Mouse (Mus musculus): ENCODE results near the gene Gtpbp2. TPM values are rescaled to one million over a fixed set of nuclear protein-coding genes. Genes with fewer than 3 reads are reported as not detected.

Gtpbp2 gene
- polyA plus RNA-seq, 1 experiment from 2014 or later, result 37.1 TPM

DNA sequence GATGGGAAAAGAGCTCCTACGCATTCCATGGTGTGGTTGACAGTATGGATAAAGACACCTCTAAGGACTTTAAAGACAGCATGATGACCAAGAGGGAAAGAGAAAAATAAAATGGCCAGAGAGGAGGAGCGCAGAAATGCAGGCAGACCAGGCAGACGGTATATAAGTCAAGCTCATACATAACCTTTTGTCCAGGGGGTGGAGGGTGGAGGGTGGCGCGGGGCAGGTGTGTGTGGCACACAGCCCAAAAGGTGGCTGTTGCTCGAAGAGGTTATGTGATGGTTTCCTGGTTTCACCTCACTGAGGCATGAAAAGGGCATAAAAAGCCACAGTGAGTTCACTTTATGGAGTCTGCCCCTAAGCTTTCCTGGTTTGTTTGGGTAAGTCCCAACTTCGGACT is 1.7 kb downstream of the Gtpbp2 start:
- 58% methylated on average over 7 of the region's 7 CpGs for WGBS (ENCODE audit: missing documents)
- H3K4me3 ChIP-seq (ENCODE audit: inconsistent target), result peak overlapping the region; percentile 98
- peak overlapping the region; percentile 80 for H3K27ac ChIP-seq
- peaks cover 33% of the 10 kb centered on the region for H3K36me3 ChIP-seq (ENCODE audit: inconsistent target)
- peaks cover 36% of the 10 kb centered on the region for H3K79me2 ChIP-seq (ENCODE audit: inconsistent target)

DNA sequence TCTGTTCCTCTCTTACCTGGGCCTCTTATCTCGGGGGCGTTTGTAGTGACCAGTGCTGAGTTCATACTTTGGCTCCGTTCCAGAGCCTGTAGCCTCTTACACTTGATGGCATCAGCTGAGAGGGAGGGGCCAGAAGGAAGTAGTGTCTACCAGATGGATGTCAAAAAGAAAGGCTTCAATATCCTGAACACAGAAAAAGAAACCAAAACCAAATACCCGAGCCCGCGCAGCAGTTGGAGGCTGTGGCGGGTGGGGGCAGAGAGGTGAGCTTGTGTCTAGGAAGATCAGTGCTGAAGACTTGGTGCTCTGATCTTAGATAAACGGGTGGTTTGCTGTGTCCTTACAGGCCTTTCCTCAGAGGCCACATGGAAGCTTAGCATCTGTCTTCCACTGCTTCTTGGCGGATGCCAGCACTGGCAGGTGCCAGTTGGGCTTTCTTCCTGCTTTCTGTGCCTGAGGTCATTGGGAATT is 2.2 kb downstream of the Gtpbp2 start:
- Histone ChIP-seq H3K27ac (peak overlapping the region; percentile 80), H3K36me3 (ENCODE audit: inconsistent target) (peaks cover 37% of the 10 kb centered on the region), H3K79me2 (ENCODE audit: inconsistent target) (peaks cover 36% of the 10 kb centered on the region), H3K4me3 (ENCODE audit: inconsistent target) (peak overlapping the region; percentile 98)
- 5% methylated on average over 9 of the region's 9 CpGs for WGBS (ENCODE audit: missing documents)

DNA sequence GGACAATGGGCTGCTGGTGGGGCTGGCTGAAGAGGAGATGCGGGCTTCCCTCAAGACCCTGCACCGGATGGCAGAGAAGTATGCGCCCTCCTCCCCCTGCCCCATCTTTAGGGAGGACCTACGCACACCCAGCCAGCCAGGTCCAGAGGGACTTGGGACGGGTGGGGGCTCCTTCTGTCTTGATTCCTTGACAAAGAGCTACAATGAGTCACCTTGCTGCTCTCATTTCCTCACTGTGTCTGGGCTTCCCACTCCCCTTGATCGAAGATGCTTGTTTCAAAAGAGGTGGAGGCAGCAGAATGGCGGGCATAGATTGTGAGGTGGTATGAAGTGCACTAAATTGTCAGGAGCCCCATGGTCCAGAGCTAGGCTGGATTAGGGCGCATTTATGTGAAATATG is 3.5 kb downstream of the Gtpbp2 start:
- WGBS (ENCODE audit: missing documents), result 97% methylated on average over 8 of the region's 8 CpGs
- Histone ChIP-seq H3K36me3 (ENCODE audit: inconsistent target) (peaks cover 50% of the 10 kb centered on the region), H3K27ac (no peak overlapping the region), H3K4me3 (ENCODE audit: inconsistent target) (no peak overlapping the region), H3K79me2 (ENCODE audit: inconsistent target) (peaks cover 36% of the 10 kb centered on the region)

DNA sequence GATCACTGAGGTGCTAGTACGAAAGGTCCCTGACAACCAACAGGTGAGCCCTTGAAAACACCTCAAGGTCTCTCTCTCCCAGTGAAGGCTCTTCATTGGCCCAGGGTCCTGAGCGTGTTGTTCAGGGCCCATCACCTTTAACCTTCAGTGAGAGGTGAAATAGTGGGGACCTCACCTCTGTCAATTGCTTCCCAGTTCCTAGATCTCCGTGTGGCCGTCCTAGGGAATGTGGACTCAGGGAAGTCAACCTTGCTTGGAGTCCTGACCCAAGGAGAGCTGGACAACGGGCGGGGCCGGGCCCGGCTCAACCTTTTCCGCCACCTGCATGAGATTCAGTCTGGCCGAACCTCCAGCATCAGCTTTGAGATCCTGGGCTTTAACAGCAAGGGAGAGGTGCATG is 4.0 kb downstream of the Gtpbp2 start:
- Histone ChIP-seq H3K27ac (no peak overlapping the region), H3K36me3 (ENCODE audit: inconsistent target) (peaks cover 55% of the 10 kb centered on the region), H3K4me3 (ENCODE audit: inconsistent target) (no peak overlapping the region), H3K79me2 (ENCODE audit: inconsistent target) (peaks cover 36% of the 10 kb centered on the region)
- WGBS (ENCODE audit: missing documents), result 97% methylated on average over 10 of the region's 10 CpGs

DNA sequence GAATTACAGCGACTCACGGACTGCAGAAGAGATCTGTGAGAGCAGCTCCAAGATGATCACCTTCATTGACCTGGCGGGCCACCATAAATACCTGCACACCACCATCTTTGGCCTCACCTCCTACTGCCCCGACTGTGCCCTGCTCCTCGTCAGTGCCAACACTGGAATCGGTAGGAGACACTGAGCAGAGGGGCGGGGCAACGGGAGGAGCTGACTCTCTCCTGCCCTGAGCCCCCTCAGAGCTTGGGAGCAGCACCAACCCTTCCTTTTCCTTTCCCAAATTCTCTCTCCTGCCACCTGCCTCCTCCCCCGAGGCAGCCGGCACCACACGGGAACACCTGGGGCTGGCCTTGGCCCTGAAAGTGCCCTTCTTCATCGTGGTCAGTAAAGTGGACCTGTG is 4.6 kb downstream of the Gtpbp2 start:
- H3K79me2 ChIP-seq (ENCODE audit: inconsistent target), result peaks cover 36% of the 10 kb centered on the region
- H3K27ac ChIP-seq, result no peak overlapping the region
- peaks cover 58% of the 10 kb centered on the region for H3K36me3 ChIP-seq (ENCODE audit: inconsistent target)
- no peak overlapping the region for H3K4me3 ChIP-seq (ENCODE audit: inconsistent target)
- WGBS (ENCODE audit: missing documents), result 93% methylated on average over 11 of the region's 12 CpGs

DNA sequence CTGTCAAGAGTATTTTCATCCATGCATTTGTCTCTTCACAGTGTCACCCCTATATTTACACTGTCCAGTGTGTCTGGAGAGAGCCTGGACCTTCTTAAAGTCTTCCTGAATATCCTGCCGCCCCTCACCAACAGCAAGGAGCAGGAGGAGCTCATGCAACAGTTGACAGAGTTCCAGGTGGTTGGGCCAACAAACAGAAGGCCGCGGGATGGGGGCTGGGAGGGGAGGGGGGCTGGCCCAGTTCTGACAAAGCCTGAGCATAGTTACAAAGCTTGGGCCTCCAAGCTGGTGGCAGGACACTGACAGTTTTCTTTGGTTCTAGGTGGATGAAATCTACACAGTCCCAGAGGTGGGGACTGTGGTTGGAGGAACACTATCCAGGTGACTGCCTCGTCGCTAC is 5.4 kb downstream of the Gtpbp2 start:
- H3K4me3 ChIP-seq (ENCODE audit: inconsistent target), result no peak overlapping the region
- H3K79me2 ChIP-seq (ENCODE audit: inconsistent target), result peaks cover 33% of the 10 kb centered on the region
- peaks cover 58% of the 10 kb centered on the region for H3K36me3 ChIP-seq (ENCODE audit: inconsistent target)
- 90% methylated on average over 5 of the region's 5 CpGs for WGBS (ENCODE audit: missing documents)
- no peak overlapping the region for H3K27ac ChIP-seq

DNA sequence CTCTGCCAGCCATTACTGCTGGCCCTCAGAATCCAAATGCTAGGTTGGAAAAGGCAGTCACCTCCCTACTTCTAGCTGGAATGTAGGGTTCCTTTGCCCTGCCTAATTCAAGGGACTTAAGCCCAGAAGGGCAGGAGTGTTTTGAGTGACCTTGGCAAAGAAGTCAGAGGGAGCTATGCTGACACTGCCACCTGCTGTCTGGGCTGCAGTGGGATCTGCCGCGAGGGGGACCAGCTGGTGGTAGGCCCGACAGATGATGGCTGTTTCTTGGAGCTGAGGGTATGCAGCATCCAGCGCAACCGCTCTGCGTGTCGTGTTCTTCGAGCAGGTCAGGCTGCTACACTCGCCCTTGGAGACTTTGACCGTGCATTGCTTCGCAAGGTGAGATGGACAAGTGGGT is 6.2 kb downstream of the Gtpbp2 start:
- Histone ChIP-seq H3K36me3 (ENCODE audit: inconsistent target) (peaks cover 58% of the 10 kb centered on the region), H3K79me2 (ENCODE audit: inconsistent target) (peaks cover 26% of the 10 kb centered on the region), H3K4me3 (ENCODE audit: inconsistent target) (no peak overlapping the region), H3K27ac (no peak overlapping the region)
- WGBS (ENCODE audit: missing documents), result 90% methylated on average over 11 of the region's 11 CpGs

DNA sequence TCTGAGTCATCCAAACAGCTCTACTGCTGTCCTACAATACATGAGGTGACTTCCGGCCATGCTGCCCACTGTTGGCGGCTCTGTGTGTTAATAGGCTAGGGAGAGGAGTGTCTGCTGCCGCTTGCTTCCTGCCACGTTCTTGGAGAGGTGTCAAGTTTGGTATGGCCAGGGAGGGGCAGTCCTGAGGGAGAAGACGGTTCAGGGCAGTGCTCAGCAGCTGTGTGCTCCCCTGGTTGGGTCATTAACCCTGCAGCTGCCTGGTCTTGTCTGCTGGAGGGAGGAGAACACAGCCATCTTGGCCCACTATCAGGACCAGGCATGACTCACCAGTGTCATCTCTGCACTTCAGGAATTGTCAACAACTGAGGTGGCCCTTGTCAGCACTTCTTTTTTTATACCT is 7.5 kb downstream of the Gtpbp2 start:
- Histone ChIP-seq H3K4me3 (ENCODE audit: inconsistent target) (no peak overlapping the region), H3K79me2 (ENCODE audit: inconsistent target) (peaks cover 15% of the 10 kb centered on the region), H3K36me3 (ENCODE audit: inconsistent target) (peaks cover 58% of the 10 kb centered on the region), H3K27ac (no peak overlapping the region)
- WGBS (ENCODE audit: missing documents), result 56% methylated on average over 5 of the region's 5 CpGs

DNA sequence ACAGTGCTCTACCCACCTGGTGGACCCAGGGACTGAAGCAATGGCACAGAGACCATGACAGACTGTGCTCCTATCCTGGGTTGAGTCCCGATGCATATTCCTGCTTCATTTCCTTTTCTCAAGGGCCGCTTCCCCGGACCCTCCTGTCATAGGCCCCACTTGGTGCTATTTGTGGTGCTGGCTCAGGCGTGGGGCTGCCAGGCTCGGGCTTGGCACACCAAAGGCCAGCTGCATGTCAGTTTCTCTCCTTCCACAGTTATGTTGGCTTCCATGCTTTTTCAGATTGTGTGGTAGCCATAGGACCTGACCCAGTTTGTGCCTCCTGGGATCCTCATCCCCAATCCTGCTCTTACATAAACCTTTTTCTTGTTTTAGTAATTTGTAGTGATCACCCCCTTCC is 7.9 kb downstream of the Gtpbp2 start:
- peaks cover 11% of the 10 kb centered on the region for H3K79me2 ChIP-seq (ENCODE audit: inconsistent target)
- 88% methylated on average over 5 of the region's 5 CpGs for WGBS (ENCODE audit: missing documents)
- H3K36me3 ChIP-seq (ENCODE audit: inconsistent target), result peaks cover 58% of the 10 kb centered on the region
- H3K27ac ChIP-seq, result no peak overlapping the region
- no peak overlapping the region for H3K4me3 ChIP-seq (ENCODE audit: inconsistent target)

DNA sequence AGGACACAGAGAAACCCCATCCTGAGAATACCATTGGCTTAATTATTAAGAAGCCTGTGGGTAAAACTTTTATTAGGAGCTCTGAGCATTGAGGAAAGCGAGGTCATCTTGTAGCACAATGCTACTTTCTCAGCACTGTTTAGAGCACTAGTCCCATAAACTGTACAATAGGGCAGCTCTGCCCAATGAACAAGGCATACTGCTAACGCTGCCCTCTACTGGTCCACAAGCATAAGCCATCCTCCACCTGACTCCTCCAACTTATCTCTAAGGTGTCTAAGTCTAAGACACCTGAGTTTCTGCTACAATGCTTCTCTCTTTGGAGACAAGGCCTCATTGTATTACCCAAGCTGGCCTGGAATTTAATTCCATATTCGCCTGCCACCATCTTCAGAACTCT is 9.7 kb downstream of the Gtpbp2 start:
- peaks cover 45% of the 10 kb centered on the region for H3K36me3 ChIP-seq (ENCODE audit: inconsistent target)
- 92% methylated on average over 3 of the region's 3 CpGs for WGBS (ENCODE audit: missing documents)

DNA sequence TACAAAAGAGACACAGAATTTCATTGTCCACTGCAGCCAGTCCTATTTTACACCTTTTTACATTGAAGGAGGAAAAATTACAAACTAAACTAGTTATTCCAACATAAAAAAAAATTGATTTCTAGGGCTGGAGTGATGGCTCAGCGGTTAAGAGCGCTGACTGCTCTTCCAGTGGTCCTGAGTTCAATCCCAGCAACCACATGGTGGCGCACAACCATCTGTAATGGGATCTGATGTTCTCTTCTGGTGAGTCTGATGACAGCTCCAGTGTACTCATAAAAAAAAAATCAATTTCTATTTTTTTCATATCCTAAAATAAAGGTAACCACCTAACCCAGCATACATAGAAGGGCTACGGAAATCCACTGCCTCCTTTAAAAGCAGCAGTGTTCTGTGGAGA is 21.4 kb downstream of the Gtpbp2 start:
- 90% methylated on average over 4 of the region's 4 CpGs for WGBS (ENCODE audit: missing documents)
- peaks cover 9% of the 10 kb centered on the region; the same call in 1 of the 2 replicates for H3K36me3 ChIP-seq (ENCODE audit: inconsistent target)
- H3K4me3 ChIP-seq (ENCODE audit: inconsistent target), result no peak overlapping the region
- no peak overlapping the region for H3K27ac ChIP-seq
- no peaks in the 10 kb centered on the region for H3K79me2 ChIP-seq (ENCODE audit: inconsistent target)

More for the DNA sequence above, 9.7 kb downstream of the Gtpbp2 start:
- Histone ChIP-seq H3K79me2 (ENCODE audit: inconsistent target) (no peaks in the 10 kb centered on the region), H3K4me3 (ENCODE audit: inconsistent target) (no peak overlapping the region), H3K27ac (no peak overlapping the region)

DNA sequence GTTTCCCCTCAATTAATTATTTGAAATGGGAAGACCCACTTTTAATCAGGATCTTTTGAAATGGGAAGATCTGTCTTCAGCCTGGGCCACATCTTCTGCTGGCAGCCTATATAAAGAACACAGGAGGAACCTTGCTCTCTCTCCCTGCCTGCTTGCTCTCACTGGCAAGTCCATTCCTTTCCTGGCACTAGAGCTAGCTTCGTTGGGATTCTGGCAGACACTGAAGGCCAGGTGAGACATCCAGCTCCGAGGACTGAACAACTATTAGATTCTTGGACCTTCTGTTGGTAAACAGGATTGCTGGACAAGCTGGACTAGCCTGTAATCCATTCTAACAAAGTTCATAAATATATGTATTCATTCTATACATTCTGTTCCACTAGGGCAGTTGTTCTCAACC is 28.0 kb downstream of the Gtpbp2 start:
- no peaks in the 10 kb centered on the region; the same call in 1 of the 2 replicates for H3K79me2 ChIP-seq (ENCODE audit: inconsistent target)
- H3K27ac ChIP-seq, result no peak overlapping the region
- no peak overlapping the region for H3K4me3 ChIP-seq (ENCODE audit: inconsistent target)
- peaks cover 13% of the 10 kb centered on the region; the same call in 1 of the 2 replicates for H3K36me3 ChIP-seq (ENCODE audit: inconsistent target)
- 100% methylated on average over 2 of the region's 2 CpGs for WGBS (ENCODE audit: missing documents)

DNA sequence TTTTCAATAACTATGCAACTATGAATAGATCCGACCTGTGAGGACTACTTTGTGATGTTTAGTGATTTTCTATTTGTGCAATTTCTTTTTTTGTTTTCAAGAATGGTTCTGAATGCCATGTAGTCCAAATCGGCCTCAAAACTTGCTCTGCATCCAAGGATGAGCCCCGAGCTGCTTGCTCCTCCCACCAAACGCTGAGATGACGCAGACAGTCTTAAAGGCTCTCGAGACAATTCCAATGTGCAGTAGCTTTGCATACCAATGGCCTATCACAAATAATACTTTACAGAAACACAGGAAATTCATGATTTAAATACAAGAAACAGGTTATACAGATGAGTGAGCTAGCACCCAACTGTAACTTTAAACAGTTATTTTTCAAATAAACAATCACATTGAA is 40.3 kb downstream of the Gtpbp2 start:
- WGBS (ENCODE audit: missing documents), result 81% methylated on average over 6 of the region's 6 CpGs
- H3K27ac ChIP-seq, result no peak overlapping the region
- H3K79me2 ChIP-seq (ENCODE audit: inconsistent target), result peaks cover 69% of the 10 kb centered on the region
- H3K4me3 ChIP-seq (ENCODE audit: inconsistent target), result peak overlapping the region; percentile 100
- H3K36me3 ChIP-seq (ENCODE audit: inconsistent target), result no peaks in the 10 kb centered on the region

DNA sequence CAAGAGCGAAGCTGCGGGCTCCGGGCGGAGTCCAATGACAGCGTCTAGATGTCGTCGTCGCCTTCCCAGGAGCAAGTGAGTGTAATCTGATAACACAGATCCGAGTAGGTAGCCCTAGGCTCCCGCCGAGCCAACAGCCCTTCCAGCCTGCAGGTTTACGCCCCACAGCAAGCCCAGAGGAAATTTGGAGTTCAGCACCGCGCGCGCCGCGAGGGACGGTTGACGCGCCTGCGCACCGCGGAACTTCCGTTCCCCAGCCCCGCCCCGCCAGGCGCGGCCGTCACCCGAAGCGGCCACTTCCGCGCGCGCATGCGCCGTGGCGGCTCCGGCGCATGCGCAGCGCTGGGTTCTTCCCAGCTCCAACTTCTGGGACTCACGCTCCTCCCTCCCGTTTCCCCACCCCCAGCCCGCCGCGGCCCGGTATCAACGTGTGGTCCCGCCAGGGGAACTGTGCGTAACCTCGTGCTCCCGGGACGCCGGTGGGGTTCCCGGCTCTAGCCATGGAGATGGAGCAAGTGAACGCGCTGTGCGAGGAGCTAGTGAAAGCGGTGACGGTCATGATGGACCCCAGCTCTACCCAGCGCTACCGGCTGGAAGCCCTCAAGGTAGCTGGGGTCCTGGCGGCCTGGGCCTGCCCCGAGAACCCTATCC is 41.7 kb downstream of the Gtpbp2 start, which contains the start of the genes Polh and Xpo5:
Polh (minus strand) TSS at position 225 of the 651 bp plus-strand sequence.
Xpo5 (plus strand) TSS at position 362 of the 651 bp plus-strand sequence.
- peaks cover 69% of the 10 kb centered on the region for H3K79me2 ChIP-seq (ENCODE audit: inconsistent target)
- WGBS (ENCODE audit: missing documents), result under 1% methylated on average over 61 of the region's 66 CpGs

DNA sequence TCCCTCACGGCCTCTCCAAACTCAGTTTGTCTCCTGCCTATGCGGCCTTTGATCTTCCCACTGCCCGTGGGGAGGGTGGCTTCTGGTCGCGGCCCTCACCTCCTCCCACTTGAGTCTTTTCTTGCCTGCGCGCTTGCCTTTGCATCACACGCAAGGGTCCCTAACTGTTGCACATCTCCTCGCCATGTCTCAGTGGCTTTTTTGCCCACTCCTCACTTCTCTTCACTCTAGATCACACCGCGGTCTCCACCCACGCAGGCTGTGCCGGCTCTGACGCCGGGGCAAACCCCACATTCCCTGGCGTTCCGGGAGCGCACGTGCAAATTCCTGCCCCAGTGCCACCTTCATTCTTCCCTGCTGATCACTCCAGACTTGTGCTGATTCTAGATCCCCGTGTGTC is 42.2 kb downstream of the Gtpbp2 start:
- peaks cover 19% of the 10 kb centered on the region; the same call in 1 of the 2 replicates for H3K36me3 ChIP-seq (ENCODE audit: inconsistent target)
- H3K79me2 ChIP-seq (ENCODE audit: inconsistent target), result peaks cover 69% of the 10 kb centered on the region
- peak overlapping the region; percentile 100 for H3K4me3 ChIP-seq (ENCODE audit: inconsistent target)
- 2% methylated on average over 20 of the region's 20 CpGs for whole genome bisulfite sequencing (ENCODE audit: missing documents)
- peak overlapping the region; percentile 63 for H3K27ac ChIP-seq

More for the DNA sequence above, 41.7 kb downstream of the Gtpbp2 start, which contains the start of the genes Polh and Xpo5:
- Histone ChIP-seq H3K4me3 (ENCODE audit: inconsistent target) (peak within 1 kb of the TSS; percentile 100), H3K27ac (peak within 1 kb of the TSS; percentile 63), H3K36me3 (ENCODE audit: inconsistent target) (peaks cover 13% of the 10 kb centered on the region; the same call in 1 of the 2 replicates)
